Mouse (Mus musculus) cerebellum, adult 2 months (tissue): ENCODE measurements around the gene Palmd.

Experiments
- CTCF ChIP-seq: fragments of 200-500 bp; IDR thresholded peaks from 2 replicates; pipeline ENCODE4 v1.5.1; 2011; ENCODE audit warnings: low read depth, mild to moderate bottlenecking, control low read depth, low read length, moderate library complexity, borderline replicate concordance; ENCODE audit not compliant: insufficient read depth
- POLR2A ChIP-seq: fragments of 200-500 bp; IDR thresholded peaks from 2 replicates; pipeline ENCODE4 v1.6.1; 2011; ENCODE audit warnings: low read length, control low read depth, borderline replicate concordance; ENCODE audit not compliant: insufficient read depth

DNA sequence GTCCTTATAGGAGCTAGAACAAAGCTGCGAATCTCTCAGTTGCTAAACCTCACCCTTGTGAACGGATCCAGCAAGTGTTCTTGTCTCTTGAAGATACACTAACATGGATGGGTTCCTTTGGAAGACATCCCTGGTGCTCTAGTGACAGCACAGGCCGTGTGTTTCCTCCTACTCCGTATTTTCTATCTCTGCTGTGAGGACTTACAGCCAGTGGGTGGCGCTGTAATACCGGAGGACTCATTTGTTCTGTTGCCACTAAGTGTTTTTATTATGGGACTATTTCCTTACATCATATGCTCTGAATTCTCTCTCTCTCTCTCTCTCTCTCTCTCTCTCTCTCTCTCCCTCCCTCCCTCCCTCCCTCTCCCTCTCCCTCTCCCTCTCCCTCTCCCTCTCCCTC is 64.6 kb downstream of the Palmd start:
- TF ChIP-seq CTCF (peak; percentile 47; the same call in 1 of the 2 replicates), POLR2A (no peak)
